Mouse (Mus musculus): ENCODE data around the gene Atxn1l. TPM values are rescaled to one million over a fixed set of nuclear protein-coding genes. Genes with fewer than 3 reads are reported as not detected.

The Atxn1l gene
- polyA plus RNA-seq, 1 experiment, result not detected

GRCm38 (mm10) chr8:109747468-109748199 is 10.1 kb upstream of the Atxn1l start:
- Histone ChIP-seq H3K4me1 (ENCODE audit: control insufficient read depth, insufficient read depth, low read length) (0 out of 2 replicates have a peak, but pooled peaks cover 3% of the 10 kb centered on the region), H3K4me3 (ENCODE audit: insufficient read depth, low read depth, low read length) (no peak overlapping the region), H3K27ac (ENCODE audit: insufficient read depth, low read depth, low read length) (no peak overlapping the region)
- WGBS, result 87% methylated on average over 12 of the region's 12 CpGs
- TF ChIP-seq POLR2A (IDR thresholded peaks at IDR 0.05; ENCODE audit: insufficient read depth, low read depth, low read length), result no peak
- no peak for TF ChIP-seq CTCF (IDR thresholded peaks at IDR 0.05; ENCODE audit: insufficient read depth, low read depth, low read length)

GRCm38 (mm10) chr8:109738049-109738380 is 476 bp upstream of the Atxn1l start:
- Histone ChIP-seq H3K27ac (ENCODE audit: insufficient read depth, low read depth, low read length) (no peak overlapping the region), H3K4me1 (ENCODE audit: control insufficient read depth, insufficient read depth, low read length) (peaks cover 3% of the 10 kb centered on the region; the same call in 1 of the 2 replicates), H3K4me3 (ENCODE audit: insufficient read depth, low read depth, low read length) (peak overlapping the region; percentile 86; the same call in 1 of the 2 replicates)
- TF ChIP-seq CTCF (IDR thresholded peaks at IDR 0.05; ENCODE audit: insufficient read depth, low read depth, low read length) (no peak), POLR2A (IDR thresholded peaks at IDR 0.05; ENCODE audit: insufficient read depth, low read depth, low read length) (no peak)
- WGBS, result 63% methylated on average over 1 of the region's 1 CpGs

GRCm38 (mm10) chr8:109736819-109737218 is 720 bp downstream of the Atxn1l start:
- peaks cover 5% of the 10 kb centered on the region; the same call in 1 of the 2 replicates for H3K4me1 ChIP-seq (ENCODE audit: control insufficient read depth, insufficient read depth, low read length)
- H3K27ac ChIP-seq (ENCODE audit: insufficient read depth, low read depth, low read length), result no peak overlapping the region
- no peak for TF ChIP-seq POLR2A (IDR thresholded peaks at IDR 0.05; ENCODE audit: insufficient read depth, low read depth, low read length)
- 0 out of 2 replicates have a peak, but pooled peaks have one; percentile 19 for TF ChIP-seq CTCF (IDR thresholded peaks at IDR 0.05; ENCODE audit: insufficient read depth, low read depth, low read length)
- peak overlapping the region; percentile 86 for H3K4me3 ChIP-seq (ENCODE audit: insufficient read depth, low read depth, low read length)
- WGBS, result under 1% methylated on average over 8 of the region's 8 CpGs

- Histone ChIP-seq H3K4me3 (ENCODE audit: insufficient read depth, low read depth, low read length) (no peak overlapping the region), H3K27ac (ENCODE audit: insufficient read depth, low read depth, low read length) (no peak overlapping the region), H3K4me1 (ENCODE audit: control insufficient read depth, insufficient read depth, low read length) (peaks cover 10% of the 10 kb centered on the region; the same call in 1 of the 2 replicates)
- TF ChIP-seq CTCF (IDR thresholded peaks at IDR 0.05; ENCODE audit: insufficient read depth, low read depth, low read length), result no peak
- TF ChIP-seq POLR2A (IDR thresholded peaks at IDR 0.05; ENCODE audit: insufficient read depth, low read depth, low read length), result no peak
- WGBS, result 72% methylated on average over 3 of the region's 3 CpGs
These were observed 3.5 kb downstream of the Atxn1l start for GRCm38 (mm10) chr8:109734018-109734417.

GRCm38 (mm10) chr8:109731012-109731411 is 6.5 kb downstream of the Atxn1l start:
- 69% methylated on average over 3 of the region's 3 CpGs for WGBS
- TF ChIP-seq CTCF (IDR thresholded peaks at IDR 0.05; ENCODE audit: insufficient read depth, low read depth, low read length), result no peak
- no peak for TF ChIP-seq POLR2A (IDR thresholded peaks at IDR 0.05; ENCODE audit: insufficient read depth, low read depth, low read length)
- H3K4me3 ChIP-seq (ENCODE audit: insufficient read depth, low read depth, low read length), result no peak overlapping the region

GRCm38 (mm10) chr8:109725106-109725505 is 12.4 kb downstream of the Atxn1l start:
- Histone ChIP-seq H3K4me3 (ENCODE audit: insufficient read depth, low read depth, low read length) (no peak overlapping the region), H3K4me1 (ENCODE audit: control insufficient read depth, insufficient read depth, low read length) (no peaks in the 10 kb centered on the region), H3K27ac (ENCODE audit: insufficient read depth, low read depth, low read length) (no peak overlapping the region)
- no peak for TF ChIP-seq CTCF (IDR thresholded peaks at IDR 0.05; ENCODE audit: insufficient read depth, low read depth, low read length)
- no peak for TF ChIP-seq POLR2A (IDR thresholded peaks at IDR 0.05; ENCODE audit: insufficient read depth, low read depth, low read length)
- 86% methylated on average over 3 of the region's 3 CpGs for WGBS

More at GRCm38 (mm10) chr8:109731012-109731411, 6.5 kb downstream of the Atxn1l start:
- Histone ChIP-seq H3K4me1 (ENCODE audit: control insufficient read depth, insufficient read depth, low read length) (peaks cover 8% of the 10 kb centered on the region; the same call in 1 of the 2 replicates), H3K27ac (ENCODE audit: insufficient read depth, low read depth, low read length) (no peak overlapping the region)

- 95% methylated on average over 5 of the region's 5 CpGs for WGBS
- Histone ChIP-seq H3K4me3 (ENCODE audit: insufficient read depth, low read depth, low read length) (no peak overlapping the region), H3K4me1 (ENCODE audit: control insufficient read depth, insufficient read depth, low read length) (no peaks in the 10 kb centered on the region), H3K27ac (ENCODE audit: insufficient read depth, low read depth, low read length) (no peak overlapping the region)
- TF ChIP-seq POLR2A (IDR thresholded peaks at IDR 0.05; ENCODE audit: insufficient read depth, low read depth, low read length) (no peak), CTCF (IDR thresholded peaks at IDR 0.05; ENCODE audit: insufficient read depth, low read depth, low read length) (no peak)
These were observed 22.6 kb downstream of the Atxn1l start for GRCm38 (mm10) chr8:109714961-109715360.

GRCm38 (mm10) chr8:109712521-109712920 is 25.0 kb downstream of the Atxn1l start:
- no peaks in the 10 kb centered on the region for H3K4me1 ChIP-seq (ENCODE audit: control insufficient read depth, insufficient read depth, low read length)
- H3K4me3 ChIP-seq (ENCODE audit: insufficient read depth, low read depth, low read length), result no peak overlapping the region
- 67% methylated on average over 1 of the region's 1 CpGs for WGBS
- no peak overlapping the region for H3K27ac ChIP-seq (ENCODE audit: insufficient read depth, low read depth, low read length)
- no peak for TF ChIP-seq POLR2A (IDR thresholded peaks at IDR 0.05; ENCODE audit: insufficient read depth, low read depth, low read length)
- TF ChIP-seq CTCF (IDR thresholded peaks at IDR 0.05; ENCODE audit: insufficient read depth, low read depth, low read length), result no peak

GRCm38 (mm10) chr8:109707921-109708320 is 29.6 kb downstream of the Atxn1l start:
- Histone ChIP-seq H3K4me3 (ENCODE audit: insufficient read depth, low read depth, low read length) (no peak overlapping the region), H3K27ac (ENCODE audit: insufficient read depth, low read depth, low read length) (no peak overlapping the region), H3K4me1 (ENCODE audit: control insufficient read depth, insufficient read depth, low read length) (peaks cover 5% of the 10 kb centered on the region)
- TF ChIP-seq POLR2A (IDR thresholded peaks at IDR 0.05; ENCODE audit: insufficient read depth, low read depth, low read length), result no peak
- no peak for TF ChIP-seq CTCF (IDR thresholded peaks at IDR 0.05; ENCODE audit: insufficient read depth, low read depth, low read length)
- 93% methylated on average over 4 of the region's 4 CpGs for WGBS
